Comparison of ENCODE assay signal across 25 mouse cellular contexts in the genomic region with DNA sequence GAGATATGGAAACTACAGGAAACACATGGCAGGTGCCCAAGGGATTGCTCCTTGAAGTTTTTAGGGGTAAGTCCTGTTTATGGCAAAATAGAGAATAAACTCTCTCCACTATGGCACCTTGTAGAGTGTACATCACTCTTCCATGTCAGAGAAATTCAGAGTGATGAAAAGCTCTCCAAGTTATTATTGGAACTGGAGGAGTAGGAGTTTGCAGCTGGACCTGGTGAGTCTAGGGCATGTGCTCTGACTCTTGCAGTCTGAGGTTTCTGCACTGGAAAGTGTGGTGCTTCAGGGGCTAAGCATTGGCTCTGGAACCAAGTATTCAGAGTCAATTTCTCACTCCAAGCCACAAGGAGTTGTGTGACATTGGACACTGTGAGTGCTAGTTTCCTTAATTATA. TPM values are rescaled to one million over a fixed set of nuclear protein-coding genes. Genes with fewer than 3 reads are reported as not detected.
DNase-seq lines count a peak whose midpoint lies in the region; ATAC-seq lines count a peak whose summit lies in the region.
"Had no signal": no experiment of that assay in that cellular context is flagged by ENCODE, and none has a peak within 500 bp of the region (broad histone marks: within the 10 kb centered on the region; RNA-seq: fewer than 3 reads in every experiment).

No protein-coding gene starts in this region.

- no peak overlapping the region for H3K4me3 ChIP-seq in heart, embryonic 12.5 days
- H3K4me3 ChIP-seq in heart, embryonic 14.5 days (ENCODE audit: control insufficient read depth in 1 of 2, insufficient read depth in 1 of 2, low read depth in 1 of 2, low read length in 2 of 2) = no peak overlapping the region
- H3K4me3 ChIP-seq in heart, embryonic 16.5 days (ENCODE audit: low read length) = no peak overlapping the region
- H3K4me3 ChIP-seq: embryonic facial prominence, embryonic 13.5 days; embryonic facial prominence, embryonic 15.5 days; erythroblast, embryonic 14.5 days; forebrain, embryonic 10.5 days; forebrain, embryonic 12.5 days had no signal

- H3K9me3 ChIP-seq in heart, embryonic 12.5 days (replicated peaks) = no peaks in the 10 kb centered on the region
- peaks cover 6% of the 10 kb centered on the region; the same call in 1 of the 2 replicates for H3K9me3 ChIP-seq in heart, embryonic 14.5 days (ENCODE audit: control insufficient read depth, low read length)
- no peaks in the 10 kb centered on the region for H3K9me3 ChIP-seq in heart, embryonic 16.5 days (replicated peaks; ENCODE audit: control insufficient read depth, low read length)
- H3K9me3 ChIP-seq: embryonic facial prominence, embryonic 13.5 days; embryonic facial prominence, embryonic 15.5 days; forebrain, embryonic 10.5 days; forebrain, embryonic 12.5 days had no signal

- intact Hi-C loops in heart, postnatal 36 days (cut with DNase I) = no loop called here

- no peak for ATAC-seq in heart, embryonic 12.5 days (ENCODE audit: insufficient number of reproducible peaks, low FRiP score)
- no peak for ATAC-seq in heart, embryonic 14.5 days (ENCODE audit: insufficient number of reproducible peaks, insufficient read depth, low FRiP score, low read depth)
- ATAC-seq in heart, embryonic 16.5 days (replicated peaks; ENCODE audit: extremely low read depth, insufficient read depth, low FRiP score) = peak; percentile 60; the same call in 1 of the 2 replicates
- ATAC-seq: forebrain, embryonic 14.5 days had no signal

- no peaks in the 10 kb centered on the region for H3K27me3 ChIP-seq in heart, embryonic 12.5 days (replicated peaks)
- H3K27me3 ChIP-seq in heart, embryonic 14.5 days (ENCODE audit: control insufficient read depth, insufficient read depth, low read length) = no peaks in the 10 kb centered on the region
- H3K27me3 ChIP-seq in heart, embryonic 16.5 days (ENCODE audit: control insufficient read depth, insufficient read depth, low read length) = no peaks in the 10 kb centered on the region
- H3K27me3 ChIP-seq: embryonic facial prominence, embryonic 13.5 days; embryonic facial prominence, embryonic 15.5 days; forebrain, embryonic 12.5 days had no signal

- no peak for DNase-seq in heart, postnatal 4 days
- no peak for DNase-seq in heart, adult 11 months
- DNase-seq in heart, postnatal 36 days = no peak
- DNase-seq: adrenal gland, adult 2 months; adrenal gland, postnatal 10 days; adrenal gland, postnatal 25 days; cerebellum, adult 11 months; cerebellum, adult 18-20 months; cerebellum, adult 8-10 months; cerebellum, adult 9-11 months; cerebellum, postnatal 14 days; cerebellum, postnatal 36 days; embryo, embryonic 11 days had no signal

- H3K27ac ChIP-seq in heart, embryonic 12.5 days (ENCODE audit: poor library complexity, severe bottlenecking) = peak overlapping the region; percentile 33; the same call in 1 of the 2 replicates
- H3K27ac ChIP-seq in heart, embryonic 14.5 days (replicated peaks in 1 of 2; ENCODE audit: control insufficient read depth in 1 of 2, insufficient read depth in 1 of 2, low read depth in 2 of 2, low read length in 2 of 2) = peak overlapping the region; percentile 7 to 52; a peak in 2 of 4 replicates
- peak overlapping the region; percentile 53 for H3K27ac ChIP-seq in heart, embryonic 16.5 days (ENCODE audit: low read length)
- H3K27ac ChIP-seq: embryonic facial prominence, embryonic 13.5 days; embryonic facial prominence, embryonic 15.5 days; forebrain, embryonic 10.5 days; forebrain, embryonic 12.5 days had no signal

- no peak overlapping the region for H3K9ac ChIP-seq in heart, embryonic 12.5 days
- no peak overlapping the region for H3K9ac ChIP-seq in heart, embryonic 14.5 days (ENCODE audit: low read length)
- H3K9ac ChIP-seq in heart, embryonic 16.5 days (ENCODE audit: low read length) = no peak overlapping the region
- H3K9ac ChIP-seq: embryonic facial prominence, embryonic 13.5 days; embryonic facial prominence, embryonic 15.5 days; forebrain, embryonic 12.5 days had no signal

- H3K4me1 ChIP-seq in heart, embryonic 12.5 days (replicated peaks) = peaks cover 11% of the 10 kb centered on the region
- peaks cover 4 to 10% of the 10 kb centered on the region in 2 experiments; a peak in 3 of 4 replicates for H3K4me1 ChIP-seq in heart, embryonic 14.5 days (ENCODE audit: control insufficient read depth in 2 of 2, insufficient read depth in 2 of 2, low read length in 2 of 2)
- peaks cover 13% of the 10 kb centered on the region for H3K4me1 ChIP-seq in heart, embryonic 16.5 days (ENCODE audit: control insufficient read depth, insufficient read depth, low read length)
- H3K4me1 ChIP-seq: embryonic facial prominence, embryonic 13.5 days; embryonic facial prominence, embryonic 15.5 days; forebrain, embryonic 10.5 days; forebrain, embryonic 12.5 days had no signal

- no peaks in the 10 kb centered on the region for H3K36me3 ChIP-seq in heart, embryonic 12.5 days
- no peaks in the 10 kb centered on the region for H3K36me3 ChIP-seq in heart, embryonic 14.5 days (ENCODE audit: control insufficient read depth, insufficient read depth, low read length)
- H3K36me3 ChIP-seq in heart, embryonic 16.5 days (ENCODE audit: control insufficient read depth, insufficient read depth) = no peaks in the 10 kb centered on the region
- H3K36me3 ChIP-seq: embryonic facial prominence, embryonic 13.5 days; embryonic facial prominence, embryonic 15.5 days; forebrain, embryonic 10.5 days; forebrain, embryonic 12.5 days had no signal

- H3K4me2 ChIP-seq in heart, embryonic 12.5 days = no peak overlapping the region
- no peak overlapping the region for H3K4me2 ChIP-seq in heart, embryonic 14.5 days (ENCODE audit: low read length)
- H3K4me2 ChIP-seq in heart, embryonic 16.5 days (ENCODE audit: low read depth, low read length) = no peak overlapping the region
- H3K4me2 ChIP-seq: embryonic facial prominence, embryonic 13.5 days; embryonic facial prominence, embryonic 15.5 days; forebrain, embryonic 12.5 days had no signal

RNA-seq across cellular contexts. Expression of gene Lrrc3b, which starts 38.9 kb away (rescaled TPM):
- polyA plus RNA-seq in heart, embryonic 12.5 days (2016; fragmentation: Nextera tagmentation; extraction: Ambion mirVana) = 4.3 and 5.3 TPM in 2 replicates
- 10 to 100 TPM; 13.9 to 16.2 TPM for total RNA-seq in heart, postnatal 4 days (2021)
- polyA plus RNA-seq in heart, embryonic 14.5 days (2014; fragmentation: Nextera tagmentation; extraction: Ambion mirVana) = 8.6 and 9.3 TPM in 2 replicates
- 9.3 and 12.6 TPM in 2 replicates for polyA plus RNA-seq in heart, embryonic 16.5 days (2015; fragmentation: Nextera tagmentation; extraction: Ambion mirVana)
- total RNA-seq in heart, postnatal 36 days (2021) = 10 to 100 TPM; 20.5 to 34.4 TPM
- total RNA-seq: common myeloid progenitor, adult 5-6 weeks; MEL had no signal
- polyA plus RNA-seq: C2C12; erythroblast, embryonic 14.5 days had no signal
